Mouse (Mus musculus) embryonic facial prominence, embryonic 14.5 days (tissue): ENCODE measurements around the gene Mllt1. TPM values are rescaled to one million over a fixed set of nuclear protein-coding genes. Genes with fewer than 3 reads are reported as not detected.
"Not testable (repeated sequence)": the region's sequence is repeated elsewhere in the genome, so short reads cannot be mapped to it uniquely, and the experiment has no call there.

Experiments
- ATAC-seq: fragments of 200-750 bp; cut with Nextera tagmentation; 2 replicates; pipeline ENCODE4 v1.8.0; 2017; ENCODE audit warnings: low read depth, moderate number of reproducible peaks, moderate TSS enrichment
- DNase-seq: peaks from one replicate; pipeline ENCODE4 v3.0.0-alpha.2; 2015; ENCODE audit warnings: low spot score
- H3K27ac ChIP-seq: fragments of 300-500 bp; sonication (generic); replicated peaks from 2 replicates; pipeline ENCODE4 v1.5.1; 2014; ENCODE audit warnings: low read depth, mild to moderate bottlenecking, low read length, moderate library complexity
- H3K27me3 ChIP-seq: fragments of 300-500 bp; sonication (generic); replicated peaks from 2 replicates; pipeline ENCODE4 v1.6.1; 2014; ENCODE audit warnings: low read length; ENCODE audit not compliant: control insufficient read depth, insufficient read depth
- H3K36me3 ChIP-seq: fragments of 300-500 bp; sonication (generic); 2 replicates; pipeline ENCODE4 v1.6.1; 2014; ENCODE audit warnings: low read length, mixed read lengths; ENCODE audit not compliant: control insufficient read depth, insufficient read depth
- H3K4me1 ChIP-seq: fragments of 300-500 bp; sonication (generic); 2 replicates; pipeline ENCODE4 v1.6.1; 2014; ENCODE audit warnings: antibody characterized with exemption, low read length; ENCODE audit not compliant: control insufficient read depth, insufficient read depth
- H3K4me2 ChIP-seq: fragments of 300-500 bp; sonication (generic); 2 replicates; pipeline ENCODE4 v1.6.1; 2014; ENCODE audit warnings: low read depth, mild to moderate bottlenecking, low read length, moderate library complexity, mixed read lengths
- H3K4me3 ChIP-seq: fragments of 300-500 bp; sonication (generic); 2 replicates; pipeline ENCODE4 v1.5.1; 2014; ENCODE audit warnings: low read depth, mild to moderate bottlenecking, low read length
- H3K9ac ChIP-seq: fragments of 300-500 bp; sonication (generic); 2 replicates; pipeline ENCODE4 v1.6.1; 2014; ENCODE audit warnings: low read depth, mild to moderate bottlenecking, low read length, moderate library complexity, mixed read lengths
- H3K9me3 ChIP-seq: fragments of 300-500 bp; sonication (generic); 2 replicates; pipeline ENCODE4 v1.6.1; 2016; ENCODE audit warnings: low read length; ENCODE audit not compliant: control insufficient read depth
- WGBS: fragments of 180-500 bp; shearing (Covaris S2); extraction: QIAGEN DNeasy Blood & Tissue Kit; methylation state at CpG from one replicate; pipeline ENCODE4 v1.1.7; 2014; 5-methylcytosine and 5-hydroxymethylcytosine counted together
- polyA plus RNA-seq: library from polyadenylated mRNA; unstranded; fragments of >200 nt; fragmentation: Nextera tagmentation; extraction: Ambion mirVana; gene quantifications from 2 replicates; pipeline ENCODE4 v1.2.1, GENCODE M21; 2014

The Mllt1 gene
- polyA plus RNA-seq, 1 experiment from 2014 or later, result 24.7 TPM

DNA sequence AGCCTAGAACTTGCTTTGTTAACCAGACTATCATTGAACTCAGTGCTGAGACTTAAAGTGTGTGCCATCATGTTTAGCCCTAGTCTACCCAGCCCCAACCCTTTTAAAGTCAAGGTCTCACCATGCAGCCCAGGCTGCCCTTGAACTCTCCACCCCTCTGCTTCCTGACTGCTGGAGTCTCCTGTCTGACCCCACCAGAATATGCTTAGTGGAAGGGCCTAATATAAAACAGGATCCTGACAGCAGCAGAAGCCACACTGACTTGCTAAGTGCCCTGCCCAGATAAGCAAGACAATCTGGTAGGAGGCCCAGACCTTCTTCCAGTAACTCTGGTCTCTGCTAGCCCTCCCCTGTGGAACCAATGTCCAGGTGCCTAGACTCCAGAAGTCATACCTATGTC is 6.1 kb downstream of the Mllt1 start:
- ATAC-seq, result no peak

DNA sequence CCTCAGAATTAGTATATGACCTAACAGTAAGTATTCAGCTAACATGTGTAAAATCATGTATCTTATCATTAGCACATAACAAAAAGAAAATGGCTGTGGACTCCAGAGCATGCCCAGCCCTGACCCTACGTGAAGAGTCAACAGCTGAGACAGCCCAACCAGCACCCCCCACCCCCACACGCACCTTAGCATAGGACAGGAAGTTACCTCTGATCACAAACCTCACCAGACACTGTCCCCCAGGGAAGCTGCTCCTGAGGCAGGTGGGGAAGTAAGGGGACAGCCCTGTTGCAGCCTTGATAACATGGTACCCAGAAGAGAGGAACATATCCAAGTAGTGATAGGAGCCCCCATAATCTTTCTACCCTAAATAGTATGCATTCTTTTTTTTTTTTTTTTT is 9.2 kb downstream of the Mllt1 start:
- no peak overlapping the region for H3K4me3 ChIP-seq
- no peak overlapping the region for H3K9ac ChIP-seq
- no peaks in the 10 kb centered on the region for H3K27me3 ChIP-seq
- DNase-seq (no peak), ATAC-seq (no peak)
- no peaks in the 10 kb centered on the region for H3K4me1 ChIP-seq
- WGBS, result 90% methylated on average over 2 of the region's 2 CpGs
- no peak overlapping the region for H3K4me2 ChIP-seq
- H3K36me3 ChIP-seq, result peaks cover 46% of the 10 kb centered on the region
- no peaks in the 10 kb centered on the region for H3K9me3 ChIP-seq
- H3K27ac ChIP-seq, result no peak overlapping the region

More for the DNA sequence above, 6.1 kb downstream of the Mllt1 start:
- Histone ChIP-seq H3K36me3 (peaks cover 26% of the 10 kb centered on the region), H3K27me3 (no peaks in the 10 kb centered on the region), H3K27ac (no peak overlapping the region), H3K9me3 (no peaks in the 10 kb centered on the region), H3K9ac (no peak overlapping the region), H3K4me3 (no peak overlapping the region), H3K4me2 (no peak overlapping the region), H3K4me1 (peaks cover 15% of the 10 kb centered on the region)
- no peak for DNase-seq

DNA sequence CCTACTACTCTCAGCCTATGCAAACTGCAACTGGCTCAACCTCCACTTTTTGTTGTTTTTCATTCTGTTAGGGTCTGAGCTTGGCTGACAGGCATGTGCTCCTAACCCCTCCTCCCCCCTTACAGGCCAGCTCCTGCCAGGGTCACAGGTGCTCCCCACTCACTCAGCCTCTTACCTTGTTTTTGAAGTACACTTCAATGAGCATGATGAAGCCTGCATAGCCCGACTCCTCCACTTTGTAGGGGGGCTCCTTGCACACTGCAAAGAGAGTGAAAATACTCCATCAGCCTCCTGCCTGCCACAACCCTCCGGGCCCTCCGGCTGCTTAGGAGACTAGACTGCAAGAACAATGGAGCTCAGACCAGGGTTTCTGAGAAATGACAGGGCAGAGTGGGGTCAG is 15.5 kb downstream of the Mllt1 start:
- ATAC-seq (no peak), DNase-seq (no peak)
- no peaks in the 10 kb centered on the region for H3K4me1 ChIP-seq
- H3K27ac ChIP-seq, result no peak overlapping the region
- H3K4me3 ChIP-seq, result no peak overlapping the region
- no peaks in the 10 kb centered on the region for H3K9me3 ChIP-seq
- WGBS, result 72% methylated on average over 3 of the region's 3 CpGs
- peaks cover 78% of the 10 kb centered on the region for H3K36me3 ChIP-seq
- no peak overlapping the region for H3K4me2 ChIP-seq
- H3K27me3 ChIP-seq, result no peaks in the 10 kb centered on the region
- no peak overlapping the region for H3K9ac ChIP-seq

DNA sequence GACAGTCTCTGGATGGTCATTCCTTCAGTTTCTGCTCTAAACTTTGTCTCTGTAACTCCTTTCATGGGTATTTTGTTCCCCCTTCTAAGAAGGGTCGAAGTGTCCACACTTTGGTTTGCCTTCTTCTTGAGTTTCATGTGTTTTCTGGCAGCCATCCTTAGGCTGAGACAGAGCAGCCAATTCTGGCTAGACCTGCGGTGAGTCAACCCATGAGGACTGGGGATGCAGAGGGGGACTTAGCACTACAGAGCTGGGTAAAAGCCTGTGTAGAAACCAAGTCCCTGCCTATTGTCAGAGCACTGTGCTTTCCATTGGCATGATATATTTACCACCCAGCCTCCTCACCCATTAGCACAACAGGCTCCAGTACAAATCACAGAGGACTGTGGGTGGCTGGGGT is 18.0 kb downstream of the Mllt1 start:
- ATAC-seq (no peak), DNase-seq (no peak)
- H3K27ac ChIP-seq, result no peak overlapping the region
- WGBS, result 91% methylated on average over 2 of the region's 2 CpGs
- no peaks in the 10 kb centered on the region for H3K27me3 ChIP-seq
- no peak overlapping the region for H3K4me2 ChIP-seq
- H3K9ac ChIP-seq, result no peak overlapping the region
- H3K9me3 ChIP-seq, result no peaks in the 10 kb centered on the region
- no peaks in the 10 kb centered on the region for H3K4me1 ChIP-seq
- peaks cover 75% of the 10 kb centered on the region for H3K36me3 ChIP-seq
- no peak overlapping the region for H3K4me3 ChIP-seq

DNA sequence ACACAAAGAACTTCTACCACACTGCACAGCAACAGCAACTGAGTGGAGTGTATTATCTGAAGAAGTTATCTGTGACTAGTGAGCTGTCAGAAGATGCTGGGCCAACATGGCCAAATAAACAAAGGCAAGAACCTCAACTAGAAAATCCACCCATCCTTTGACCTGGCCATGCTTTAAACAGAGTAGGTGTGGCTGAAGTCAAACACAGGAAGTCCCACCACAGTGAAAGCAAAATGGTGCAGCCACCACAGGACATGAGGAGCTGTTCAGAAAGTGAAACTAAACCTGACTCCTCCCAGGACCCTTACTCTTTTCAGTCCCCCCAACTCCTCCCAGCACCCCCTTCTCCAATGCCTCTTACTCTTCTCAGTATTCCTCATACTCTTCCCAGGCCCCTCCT is 21.8 kb downstream of the Mllt1 start:
- ATAC-seq, result no peak
- no peak overlapping the region for H3K9ac ChIP-seq
- no peak overlapping the region for H3K27ac ChIP-seq
- H3K9me3 ChIP-seq, result no peaks in the 10 kb centered on the region
- H3K4me1 ChIP-seq, result no peaks in the 10 kb centered on the region
- no peak overlapping the region for H3K4me3 ChIP-seq
- peaks cover 65% of the 10 kb centered on the region for H3K36me3 ChIP-seq
- DNase-seq, result no peak
- H3K4me2 ChIP-seq, result no peak overlapping the region
- no peaks in the 10 kb centered on the region for H3K27me3 ChIP-seq

DNA sequence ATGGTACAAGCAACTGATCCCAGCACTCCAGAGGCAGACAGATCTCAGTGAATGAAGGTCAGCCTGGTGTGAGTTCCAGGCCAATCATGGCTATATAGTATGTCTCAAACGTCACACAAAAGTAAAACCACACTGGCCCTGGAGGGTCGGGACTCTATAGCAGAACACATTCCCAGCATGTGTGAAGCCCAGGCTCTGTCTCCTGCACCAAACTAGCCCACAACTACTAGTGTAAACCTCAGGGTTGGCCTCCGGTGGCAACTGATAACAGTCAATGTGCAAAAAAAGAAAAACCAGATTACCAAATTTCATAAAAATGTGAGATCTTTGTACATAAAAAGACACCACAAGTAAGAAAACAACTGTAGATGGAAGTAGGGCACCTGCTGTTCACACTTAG is 22.2 kb downstream of the Mllt1 start:
- Histone ChIP-seq H3K27ac (no peak overlapping the region), H3K9ac (no peak overlapping the region), H3K27me3 (no peaks in the 10 kb centered on the region), H3K36me3 (peaks cover 62% of the 10 kb centered on the region), H3K9me3 (no peaks in the 10 kb centered on the region), H3K4me1 (no peaks in the 10 kb centered on the region), H3K4me2 (no peak overlapping the region), H3K4me3 (no peak overlapping the region)
- WGBS, result 83% methylated on average over 3 of the region's 3 CpGs
- ATAC-seq, result no peak
- no peak for DNase-seq

DNA sequence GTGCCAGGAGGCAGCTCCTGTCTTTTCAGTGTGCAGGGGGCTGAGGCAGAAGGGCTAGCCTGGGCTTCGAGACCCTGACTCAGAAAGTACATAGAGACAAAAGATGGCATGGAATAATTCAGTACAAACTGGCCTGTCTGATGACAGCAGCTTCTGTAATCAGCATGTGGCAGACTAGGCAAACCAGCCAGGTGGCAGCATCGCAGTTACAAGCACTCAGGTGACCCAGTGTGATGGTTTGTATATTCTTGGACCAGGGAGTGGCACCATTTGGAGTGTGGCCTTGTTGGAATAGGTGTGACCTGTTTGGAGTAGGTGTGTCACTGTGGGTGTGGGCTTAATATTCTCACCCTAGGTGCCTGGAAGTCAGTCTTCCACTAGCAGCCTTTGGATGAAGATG is 25.5 kb downstream of the Mllt1 start:
- not testable (repeated sequence) for H3K4me2 ChIP-seq, H3K9ac ChIP-seq, H3K4me3 ChIP-seq, H3K4me1 ChIP-seq, H3K27me3 ChIP-seq, DNase-seq, H3K27ac ChIP-seq, ATAC-seq, H3K9me3 ChIP-seq
- H3K36me3 ChIP-seq, result peaks cover 53% of the 10 kb centered on the region
- 90% methylated on average over 2 of the region's 2 CpGs for WGBS

DNA sequence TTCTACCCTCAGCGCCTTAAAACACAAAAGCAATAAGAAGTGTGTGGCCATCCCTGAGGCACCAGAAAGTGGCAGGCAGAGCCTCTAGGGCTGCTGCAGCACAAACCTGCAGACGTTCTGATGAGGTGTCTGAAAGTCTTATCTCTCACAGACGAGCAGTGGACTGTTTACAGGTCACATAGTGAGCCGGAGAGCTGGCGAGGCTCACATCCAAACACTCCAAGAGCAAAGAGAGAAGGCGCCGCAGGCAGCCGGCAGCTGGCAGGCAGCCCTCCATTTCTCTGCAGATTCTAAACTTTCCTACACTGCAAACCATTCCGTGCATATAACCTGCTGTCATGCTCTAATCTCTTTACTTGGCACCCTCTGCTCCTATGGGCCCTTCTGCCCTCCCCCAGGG is 27.3 kb downstream of the Mllt1 start:
- H3K9me3 ChIP-seq, result no peaks in the 10 kb centered on the region
- no peak overlapping the region for H3K4me3 ChIP-seq
- ATAC-seq (peak; percentile 30; the same call in 1 of the 2 replicates), DNase-seq (no peak)
- 86% methylated on average over 9 of the region's 9 CpGs for WGBS
- no peak overlapping the region for H3K4me2 ChIP-seq
- peaks cover 53% of the 10 kb centered on the region for H3K36me3 ChIP-seq
- no peak overlapping the region for H3K9ac ChIP-seq
- no peak overlapping the region for H3K27ac ChIP-seq
- no peaks in the 10 kb centered on the region for H3K27me3 ChIP-seq
- H3K4me1 ChIP-seq, result no peaks in the 10 kb centered on the region

DNA sequence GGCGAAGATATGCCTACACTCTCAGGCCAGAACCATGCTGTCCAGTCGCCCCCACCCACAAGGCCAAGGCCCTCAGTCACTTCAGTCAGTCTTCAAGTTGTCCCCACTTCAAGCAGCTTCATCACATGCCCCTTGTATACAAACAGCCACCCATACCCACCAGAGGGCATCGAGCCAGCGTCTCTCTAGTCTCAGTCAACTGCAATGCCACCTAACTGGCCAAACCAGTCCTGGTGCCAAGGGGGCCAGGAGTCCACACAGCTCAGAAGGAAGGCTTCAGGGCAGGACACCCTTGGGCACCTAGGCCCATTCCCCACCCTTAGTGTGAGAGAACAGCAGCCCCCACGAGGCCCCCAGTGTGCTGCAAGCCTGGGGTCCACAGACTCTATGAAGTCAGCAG is 28.1 kb downstream of the Mllt1 start:
- Histone ChIP-seq H3K9me3 (no peaks in the 10 kb centered on the region), H3K9ac (no peak overlapping the region), H3K4me3 (no peak overlapping the region), H3K36me3 (peaks cover 56% of the 10 kb centered on the region), H3K4me1 (no peaks in the 10 kb centered on the region), H3K27me3 (no peaks in the 10 kb centered on the region), H3K4me2 (no peak overlapping the region), H3K27ac (no peak overlapping the region)
- WGBS, result 91% methylated on average over 5 of the region's 5 CpGs
- DNase-seq (peak; percentile 58), ATAC-seq (peak; percentile 64; the same call in 1 of the 2 replicates)
